Mouse (Mus musculus): ENCODE results near the gene Lilra5. TPM values are rescaled to one million over a fixed set of nuclear protein-coding genes. Genes with fewer than 3 reads are reported as not detected.
"Not testable (repeated sequence)": the region's sequence is repeated elsewhere in the genome, so short reads cannot be mapped to it uniquely, and the experiment has no call there.

The Lilra5 gene
- polyA plus RNA-seq, 1 experiment from 2014 or later = 0.12 TPM

- H3K9ac ChIP-seq (replicated peaks; ENCODE audit: low read depth, low read length); H3K36me3 ChIP-seq (ENCODE audit: control insufficient read depth, insufficient read depth, low read length); H3K4me1 ChIP-seq (ENCODE audit: control insufficient read depth, insufficient read depth, low read length); ATAC-seq (ENCODE audit: insufficient number of reproducible peaks, insufficient read depth, low FRiP score, low read depth); H3K27me3 ChIP-seq (ENCODE audit: control insufficient read depth, insufficient read depth, low read length); H3K9me3 ChIP-seq (ENCODE audit: control insufficient read depth, low read depth, low read length); H3K4me2 ChIP-seq (replicated peaks; ENCODE audit: low read depth, low read length); H3K4me3 ChIP-seq (ENCODE audit: low read depth, low read length); H3K27ac ChIP-seq (ENCODE audit: low read length): not testable (repeated sequence)
- whole genome bisulfite sequencing = no CpG with 5 or more reads among the region's 1 CpGs
Measured at GRCm38 (mm10) chr7:4256060-4256459, 18.5 kb downstream of the Lilra5 start.

- WGBS = 75% methylated on average over 1 of the region's 1 CpGs
- not testable (repeated sequence) for H3K4me2 ChIP-seq (replicated peaks; ENCODE audit: low read depth, low read length); H3K27me3 ChIP-seq (ENCODE audit: control insufficient read depth, insufficient read depth, low read length); H3K9me3 ChIP-seq (ENCODE audit: control insufficient read depth, low read depth, low read length); H3K27ac ChIP-seq (ENCODE audit: low read length); ATAC-seq (ENCODE audit: insufficient number of reproducible peaks, insufficient read depth, low FRiP score, low read depth); H3K4me3 ChIP-seq (ENCODE audit: low read depth, low read length); H3K36me3 ChIP-seq (ENCODE audit: control insufficient read depth, insufficient read depth, low read length); H3K4me1 ChIP-seq (ENCODE audit: control insufficient read depth, insufficient read depth, low read length); H3K9ac ChIP-seq (replicated peaks; ENCODE audit: low read depth, low read length)
Measured at GRCm38 (mm10) chr7:4260521-4260920, 23.0 kb downstream of the Lilra5 start.

GRCm38 (mm10) chr7:4272106-4272505, 34.6 kb downstream of the Lilra5 start:
- not testable (repeated sequence) for H3K9me3 ChIP-seq (ENCODE audit: control insufficient read depth, low read depth, low read length); H3K27ac ChIP-seq (ENCODE audit: low read length); H3K36me3 ChIP-seq (ENCODE audit: control insufficient read depth, insufficient read depth, low read length); H3K4me3 ChIP-seq (ENCODE audit: low read depth, low read length); H3K4me1 ChIP-seq (ENCODE audit: control insufficient read depth, insufficient read depth, low read length); ATAC-seq (ENCODE audit: insufficient number of reproducible peaks, insufficient read depth, low FRiP score, low read depth); H3K4me2 ChIP-seq (replicated peaks; ENCODE audit: low read depth, low read length); H3K27me3 ChIP-seq (ENCODE audit: control insufficient read depth, insufficient read depth, low read length); H3K9ac ChIP-seq (replicated peaks; ENCODE audit: low read depth, low read length)
- 59% methylated on average over 1 of the region's 1 CpGs for WGBS

DNA sequence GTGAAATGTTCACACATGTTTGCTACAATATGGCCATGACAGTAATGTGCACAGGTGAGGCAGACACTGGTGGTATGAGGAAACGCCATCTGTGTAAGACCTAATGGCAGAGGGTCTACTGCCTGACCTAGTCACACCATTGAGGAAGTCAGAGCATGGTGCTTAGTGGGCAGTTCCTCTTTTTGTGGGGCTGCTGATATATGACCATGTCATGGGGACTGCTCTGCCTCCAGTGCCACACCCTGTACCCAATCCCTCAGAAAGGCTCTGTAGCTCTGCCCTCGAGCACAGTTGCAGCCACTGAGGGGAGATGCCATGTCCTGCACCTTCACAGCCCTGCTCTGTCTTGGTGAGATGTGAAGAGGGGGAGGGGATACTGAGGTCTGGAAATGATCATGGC, 36.3 kb downstream of the Lilra5 start:
- not testable (repeated sequence) for H3K4me1 ChIP-seq (ENCODE audit: control insufficient read depth, insufficient read depth, low read length); ATAC-seq (ENCODE audit: insufficient number of reproducible peaks, insufficient read depth, low FRiP score, low read depth); H3K4me3 ChIP-seq (ENCODE audit: low read depth, low read length); H3K4me2 ChIP-seq (replicated peaks; ENCODE audit: low read depth, low read length); H3K36me3 ChIP-seq (ENCODE audit: control insufficient read depth, insufficient read depth, low read length); H3K9ac ChIP-seq (replicated peaks; ENCODE audit: low read depth, low read length); H3K27ac ChIP-seq (ENCODE audit: low read length); H3K9me3 ChIP-seq (ENCODE audit: control insufficient read depth, low read depth, low read length); H3K27me3 ChIP-seq (ENCODE audit: control insufficient read depth, insufficient read depth, low read length)
- 54% methylated on average over 2 of the region's 2 CpGs for WGBS

DNA sequence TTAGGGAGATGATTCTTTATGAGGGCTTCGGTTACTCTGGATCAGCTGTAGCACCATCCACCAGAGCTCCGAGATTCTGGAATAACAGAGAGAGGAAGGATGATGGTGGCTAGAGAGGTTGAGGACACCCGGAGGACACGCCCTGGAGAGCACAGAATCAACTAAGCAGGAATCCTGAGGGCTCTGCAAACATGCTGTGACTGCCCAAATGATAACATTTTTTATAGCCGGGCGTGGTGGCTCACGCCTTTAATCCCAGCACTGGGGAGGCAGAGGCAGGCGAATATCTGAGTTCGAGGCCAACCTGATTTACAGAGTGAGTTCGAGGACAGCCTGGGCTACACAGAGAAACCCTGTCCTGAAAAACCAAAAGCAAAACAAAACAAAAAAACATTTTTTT, 37.9 kb downstream of the Lilra5 start:
- H3K9ac ChIP-seq (replicated peaks; ENCODE audit: low read depth, low read length); ATAC-seq (ENCODE audit: insufficient number of reproducible peaks, insufficient read depth, low FRiP score, low read depth); H3K27ac ChIP-seq (ENCODE audit: low read length): not testable (repeated sequence)

GRCm38 (mm10) chr7:4292638-4293037, 55.1 kb downstream of the Lilra5 start:
- Histone ChIP-seq H3K9me3 (ENCODE audit: control insufficient read depth, low read depth, low read length) (no peaks in the 10 kb centered on the region), H3K9ac (replicated peaks; ENCODE audit: low read depth, low read length) (no peak overlapping the region), H3K4me2 (replicated peaks; ENCODE audit: low read depth, low read length) (no peak overlapping the region), H3K27me3 (ENCODE audit: control insufficient read depth, insufficient read depth, low read length) (no peaks in the 10 kb centered on the region), H3K36me3 (ENCODE audit: control insufficient read depth, insufficient read depth, low read length) (no peaks in the 10 kb centered on the region), H3K4me3 (ENCODE audit: low read depth, low read length) (no peak overlapping the region), H3K4me1 (ENCODE audit: control insufficient read depth, insufficient read depth, low read length) (no peaks in the 10 kb centered on the region), H3K27ac (ENCODE audit: low read length) (no peak overlapping the region)
- no peak for ATAC-seq (ENCODE audit: insufficient number of reproducible peaks, insufficient read depth, low FRiP score, low read depth)
- 73% methylated on average over 5 of the region's 5 CpGs for WGBS

More for the DNA sequence above, 37.9 kb downstream of the Lilra5 start:
- not testable (repeated sequence) for H3K27me3 ChIP-seq (ENCODE audit: control insufficient read depth, insufficient read depth, low read length); H3K9me3 ChIP-seq (ENCODE audit: control insufficient read depth, low read depth, low read length); H3K4me3 ChIP-seq (ENCODE audit: low read depth, low read length); H3K4me2 ChIP-seq (replicated peaks; ENCODE audit: low read depth, low read length); H3K4me1 ChIP-seq (ENCODE audit: control insufficient read depth, insufficient read depth, low read length); H3K36me3 ChIP-seq (ENCODE audit: control insufficient read depth, insufficient read depth, low read length)
- WGBS = 88% methylated on average over 10 of the region's 10 CpGs

Other genes with a start within 250 kb of the Lilra5 start
- gene Lair1, start 174.6 kb upstream of the Lilra5 start, polyA plus RNA-seq (2014; fragmentation: Nextera tagmentation; extraction: Ambion mirVana) = 1.1 and 2.4 TPM in 2 replicates
- 8.2 TPM in 2 replicates for gene Ttyh1, start 118.3 kb upstream of the Lilra5 start, polyA plus RNA-seq (2014; fragmentation: Nextera tagmentation; extraction: Ambion mirVana)
- gene Leng8, start 100.7 kb upstream of the Lilra5 start, polyA plus RNA-seq (2014; fragmentation: Nextera tagmentation; extraction: Ambion mirVana) = 58.7 and 62.3 TPM in 2 replicates
- gene Leng9, start 87.4 kb upstream of the Lilra5 start, polyA plus RNA-seq (2014; fragmentation: Nextera tagmentation; extraction: Ambion mirVana) = 1.9 and 3.9 TPM in 2 replicates
- 71.6 and 76.7 TPM in 2 replicates for gene Cdc42ep5, start 72.9 kb upstream of the Lilra5 start, polyA plus RNA-seq (2014; fragmentation: Nextera tagmentation; extraction: Ambion mirVana)
- gene Ncr1, start 100.0 kb downstream of the Lilra5 start, polyA plus RNA-seq (2014; fragmentation: Nextera tagmentation; extraction: Ambion mirVana) = not detected in 2 replicates
- 0.27 and 0.36 TPM in 2 replicates for gene Gp6, start 160.0 kb downstream of the Lilra5 start, polyA plus RNA-seq (2014; fragmentation: Nextera tagmentation; extraction: Ambion mirVana)
- gene Rdh13, start 207.9 kb downstream of the Lilra5 start, polyA plus RNA-seq (2014; fragmentation: Nextera tagmentation; extraction: Ambion mirVana) = 31.9 and 34.6 TPM in 2 replicates
- 5.0 and 7.9 TPM in 2 replicates for gene Eps8l1, start 222.9 kb downstream of the Lilra5 start, polyA plus RNA-seq (2014; fragmentation: Nextera tagmentation; extraction: Ambion mirVana)

Measured in stomach, embryonic 14.5 days (tissue).